Mouse (Mus musculus) hindbrain, embryonic 14.5 days (tissue): ENCODE measurements around the gene Fmod. TPM values are rescaled to one million over a fixed set of nuclear protein-coding genes. Genes with fewer than 3 reads are reported as not detected.

Source experiments
- ATAC-seq: fragments of 200-750 bp; cut with Nextera tagmentation; 2 replicates; pipeline ENCODE4 v1.8.0; 2017; ENCODE audit warnings: moderate number of reproducible peaks, mild to moderate bottlenecking, moderate TSS enrichment, moderate library complexity; ENCODE audit not compliant: low FRiP score
- DNase-seq: peaks from one replicate; pipeline ENCODE4 v3.0.0-alpha.2; 2015; ENCODE audit warnings: low spot score
- H3K27ac ChIP-seq: fragments of 300-500 bp; sonication (generic); 2 replicates; pipeline ENCODE4 v1.5.1; 2014; ENCODE audit warnings: mild to moderate bottlenecking, moderate library complexity
- H3K27me3 ChIP-seq: fragments of 300-500 bp; sonication (generic); 2 replicates; pipeline ENCODE4 v1.6.1; 2014; ENCODE audit warnings: mild to moderate bottlenecking, low read length, mixed read lengths; ENCODE audit not compliant: control insufficient read depth, insufficient read depth
- H3K36me3 ChIP-seq: fragments of 300-500 bp; sonication (generic); replicated peaks from 2 replicates; pipeline ENCODE4 v1.6.1; 2014; ENCODE audit not compliant: control insufficient read depth, insufficient read depth
- H3K4me1 ChIP-seq: fragments of 300-500 bp; sonication (generic); replicated peaks from 2 replicates; pipeline ENCODE4 v1.6.1; 2014; ENCODE audit warnings: antibody characterized with exemption, low read length, mixed read lengths; ENCODE audit not compliant: control insufficient read depth, insufficient read depth
- H3K4me2 ChIP-seq: fragments of 300-500 bp; sonication (generic); replicated peaks from 2 replicates; pipeline ENCODE4 v1.6.1; 2014; ENCODE audit warnings: mild to moderate bottlenecking, moderate library complexity
- H3K4me3 ChIP-seq: fragments of 300-500 bp; sonication (generic); replicated peaks from 2 replicates; pipeline ENCODE4 v1.5.1; 2014; ENCODE audit warnings: mild to moderate bottlenecking, low read length
- H3K9ac ChIP-seq: fragments of 300-500 bp; sonication (generic); 2 replicates; pipeline ENCODE4 v1.6.1; 2014
- H3K9me3 ChIP-seq: fragments of 300-500 bp; sonication (generic); 2 replicates; pipeline ENCODE4 v1.6.1; 2016; ENCODE audit warnings: low read length; ENCODE audit not compliant: control insufficient read depth
- WGBS: fragments of 180-500 bp; shearing (Covaris S2); extraction: QIAGEN DNeasy Blood & Tissue Kit; methylation state at CpG from one replicate; pipeline ENCODE4 v1.1.7; 2014; 5-methylcytosine and 5-hydroxymethylcytosine counted together
- polyA plus RNA-seq: library from polyadenylated mRNA; unstranded; fragments of >200 nt; fragmentation: Nextera tagmentation; extraction: Ambion mirVana; gene quantifications from 2 replicates; pipeline ENCODE4 v1.2.1, GENCODE M21; 2014

Fmod gene
- polyA plus RNA-seq, 1 experiment from 2014 or later, result 5.3 TPM

- ATAC-seq (no peak), DNase-seq (no peak)
- no peak overlapping the region for H3K9ac ChIP-seq
- WGBS, result 47% methylated on average over 8 of the region's 8 CpGs
- H3K27ac ChIP-seq, result 0 out of 2 replicates have a peak overlapping the region, but pooled peaks have one; percentile 29
- no peaks in the 10 kb centered on the region for H3K36me3 ChIP-seq
- H3K27me3 ChIP-seq, result no peaks in the 10 kb centered on the region
- H3K9me3 ChIP-seq, result no peaks in the 10 kb centered on the region
- peaks cover 39% of the 10 kb centered on the region for H3K4me1 ChIP-seq
- H3K4me2 ChIP-seq, result no peak overlapping the region
- H3K4me3 ChIP-seq, result no peak overlapping the region
Measured at GRCm38 (mm10) chr1:134070099-134070669, 33.1 kb downstream of the Fmod start.

GRCm38 (mm10) chr1:134071411-134072018, 34.5 kb downstream of the Fmod start:
- ATAC-seq, result peak; percentile 14; the same call in 1 of the 2 replicates
- peaks cover 40% of the 10 kb centered on the region for H3K4me1 ChIP-seq

GRCm38 (mm10) chr1:134073061-134073564, 36.1 kb downstream of the Fmod start:
- WGBS, result 58% methylated on average over 6 of the region's 6 CpGs
- Histone ChIP-seq H3K27me3 (no peaks in the 10 kb centered on the region), H3K9me3 (no peaks in the 10 kb centered on the region), H3K4me3 (no peak overlapping the region), H3K4me1 (peaks cover 34% of the 10 kb centered on the region), H3K9ac (no peak overlapping the region), H3K4me2 (no peak overlapping the region), H3K27ac (no peak overlapping the region), H3K36me3 (no peaks in the 10 kb centered on the region)
- DNase-seq, result no peak
- ATAC-seq, result no peak

More at GRCm38 (mm10) chr1:134071411-134072018, 34.5 kb downstream of the Fmod start:
- no peaks in the 10 kb centered on the region for H3K36me3 ChIP-seq
- H3K27me3 ChIP-seq, result no peaks in the 10 kb centered on the region
- H3K9me3 ChIP-seq, result no peaks in the 10 kb centered on the region
- DNase-seq, result no peak
- WGBS, result 21% methylated on average over 10 of the region's 10 CpGs
- no peak overlapping the region for H3K4me2 ChIP-seq
- no peak overlapping the region for H3K9ac ChIP-seq
- H3K27ac ChIP-seq, result peak overlapping the region; percentile 55
- no peak overlapping the region for H3K4me3 ChIP-seq

- H3K4me1 ChIP-seq, result peaks cover 37% of the 10 kb centered on the region
- no peaks in the 10 kb centered on the region for H3K27me3 ChIP-seq
- no peaks in the 10 kb centered on the region for H3K9me3 ChIP-seq
- H3K27ac ChIP-seq, result no peak overlapping the region
- H3K9ac ChIP-seq, result no peak overlapping the region
- ATAC-seq (no peak), DNase-seq (no peak)
- no peak overlapping the region for H3K4me2 ChIP-seq
- 62% methylated on average over 1 of the region's 1 CpGs for WGBS
- H3K36me3 ChIP-seq, result no peaks in the 10 kb centered on the region
- H3K4me3 ChIP-seq, result no peak overlapping the region
Measured at GRCm38 (mm10) chr1:134073658-134074057, 36.6 kb downstream of the Fmod start.

- ATAC-seq, result no peak
- no peaks in the 10 kb centered on the region for H3K27me3 ChIP-seq
- no peak overlapping the region for H3K9ac ChIP-seq
- H3K4me2 ChIP-seq, result no peak overlapping the region
- H3K36me3 ChIP-seq, result no peaks in the 10 kb centered on the region
- DNase-seq, result no peak
- 27% methylated on average over 3 of the region's 3 CpGs for WGBS
- no peaks in the 10 kb centered on the region for H3K9me3 ChIP-seq
- peaks cover 37% of the 10 kb centered on the region for H3K4me1 ChIP-seq
- no peak overlapping the region for H3K4me3 ChIP-seq
- no peak overlapping the region for H3K27ac ChIP-seq
Measured at GRCm38 (mm10) chr1:134074184-134074583, 37.1 kb downstream of the Fmod start.

- H3K9ac ChIP-seq, result no peak overlapping the region
- 72% methylated on average over 10 of the region's 10 CpGs for WGBS
- no peak for DNase-seq
- no peak overlapping the region for H3K27ac ChIP-seq
- H3K4me1 ChIP-seq, result peaks cover 37% of the 10 kb centered on the region
- no peaks in the 10 kb centered on the region for H3K27me3 ChIP-seq
- ATAC-seq, result no peak
- H3K36me3 ChIP-seq, result no peaks in the 10 kb centered on the region
- H3K4me2 ChIP-seq, result peak overlapping the region; percentile 86
- no peaks in the 10 kb centered on the region for H3K9me3 ChIP-seq
- no peak overlapping the region for H3K4me3 ChIP-seq
Measured at GRCm38 (mm10) chr1:134074606-134075005, 37.6 kb downstream of the Fmod start.

- 85% methylated on average over 8 of the region's 8 CpGs for WGBS
- DNase-seq (no peak), ATAC-seq (no peak)
- H3K27me3 ChIP-seq, result no peaks in the 10 kb centered on the region
- H3K4me1 ChIP-seq, result peaks cover 35% of the 10 kb centered on the region
- H3K27ac ChIP-seq, result no peak overlapping the region
- peak overlapping the region; percentile 76 for H3K4me3 ChIP-seq
- H3K36me3 ChIP-seq, result no peaks in the 10 kb centered on the region
- H3K9me3 ChIP-seq, result no peaks in the 10 kb centered on the region
- H3K4me2 ChIP-seq, result peak overlapping the region; percentile 86
- peak overlapping the region; percentile 85; the same call in 1 of the 2 replicates for H3K9ac ChIP-seq
Measured at GRCm38 (mm10) chr1:134075532-134075931, 38.5 kb downstream of the Fmod start.

GRCm38 (mm10) chr1:134076789-134077188, 39.7 kb downstream of the Fmod start:
- Histone ChIP-seq H3K4me2 (peak overlapping the region; percentile 86), H3K4me1 (peaks cover 23% of the 10 kb centered on the region), H3K27me3 (no peaks in the 10 kb centered on the region), H3K9ac (peak overlapping the region; percentile 85), H3K36me3 (no peaks in the 10 kb centered on the region), H3K27ac (no peak overlapping the region), H3K4me3 (peak overlapping the region; percentile 76), H3K9me3 (no peaks in the 10 kb centered on the region)
- no peak for DNase-seq
- 29% methylated on average over 2 of the region's 2 CpGs for WGBS
- ATAC-seq, result no peak

- 21% methylated on average over 14 of the region's 14 CpGs for WGBS
- H3K9ac ChIP-seq, result peak overlapping the region; percentile 85
Measured at GRCm38 (mm10) chr1:134077389-134078060, 40.5 kb downstream of the Fmod start.

More at GRCm38 (mm10) chr1:134077389-134078060, 40.5 kb downstream of the Fmod start:
- peak overlapping the region; percentile 76 for H3K4me3 ChIP-seq
- H3K27ac ChIP-seq, result peak overlapping the region; percentile 79
- H3K36me3 ChIP-seq, result no peaks in the 10 kb centered on the region
- no peaks in the 10 kb centered on the region for H3K27me3 ChIP-seq
- peak overlapping the region; percentile 86 for H3K4me2 ChIP-seq
- no peak for DNase-seq
- ATAC-seq, result peak; percentile 26; the same call in 1 of the 2 replicates
- no peaks in the 10 kb centered on the region for H3K9me3 ChIP-seq
- peaks cover 21% of the 10 kb centered on the region for H3K4me1 ChIP-seq
